Mouse (Mus musculus): Measurements from ENCODE around the gene B3galt1. TPM values are rescaled to one million over a fixed set of nuclear protein-coding genes. Genes with fewer than 3 reads are reported as not detected.

B3galt1 gene
- polyA plus RNA-seq, 1 experiment from 2014 or later: 7.4 TPM

DNA sequence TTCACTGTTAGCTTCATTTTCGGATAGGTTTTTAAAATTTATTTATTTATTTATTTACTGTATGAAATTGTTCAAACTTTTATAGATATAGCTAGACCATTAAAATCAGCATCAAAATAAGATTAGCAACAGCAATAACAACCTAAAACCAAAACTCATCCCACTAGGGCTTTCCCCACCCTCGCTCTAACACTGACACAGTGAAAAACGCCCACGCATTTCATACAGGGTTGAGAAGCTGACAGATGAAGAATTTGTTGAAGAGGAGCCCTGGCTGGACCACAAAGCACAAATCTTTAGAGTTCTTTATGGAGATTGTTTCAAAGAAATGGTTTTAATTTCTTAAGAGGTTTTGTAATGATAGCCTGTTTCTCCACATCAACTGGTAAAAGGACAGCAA, 596.3 kb downstream of the B3galt1 start:
- Histone ChIP-seq H3K9ac (no peak overlapping the region), H3K4me1 (replicated peaks) (no peaks in the 10 kb centered on the region)

DNA sequence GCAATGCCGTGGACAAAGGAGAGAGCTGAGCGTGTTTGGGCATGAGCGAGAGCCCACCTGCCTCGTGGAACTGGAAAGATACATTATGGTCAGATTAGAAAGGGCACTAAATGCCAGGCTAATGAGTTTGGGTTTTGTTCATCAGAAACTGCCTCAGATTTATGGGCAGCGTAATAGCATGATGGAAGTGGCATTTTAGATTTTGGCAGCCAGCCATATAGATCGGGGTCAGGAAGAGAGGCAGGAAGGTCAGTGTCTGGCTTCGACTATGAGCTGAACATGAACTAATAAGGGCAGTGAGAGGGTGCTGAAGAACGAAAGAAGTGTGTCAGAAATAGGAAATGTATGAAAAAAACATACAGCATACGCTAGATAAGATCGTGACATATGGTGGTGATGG, 605.6 kb downstream of the B3galt1 start:
- ATAC-seq (ENCODE audit: insufficient number of reproducible peaks, low FRiP score): no peak
- Histone ChIP-seq H3K9me3 (replicated peaks) (no peaks in the 10 kb centered on the region), H3K27me3 (replicated peaks) (no peaks in the 10 kb centered on the region), H3K9ac (no peak overlapping the region), H3K36me3 (no peaks in the 10 kb centered on the region), H3K27ac (ENCODE audit: poor library complexity, severe bottlenecking) (no peak overlapping the region), H3K4me1 (replicated peaks) (0 out of 2 replicates have a peak, but pooled peaks cover 4% of the 10 kb centered on the region), H3K4me2 (no peak overlapping the region), H3K4me3 (no peak overlapping the region)
- WGBS: 63% methylated on average over 10 of the region's 10 CpGs

More for the DNA sequence above, 596.3 kb downstream of the B3galt1 start:
- WGBS: 78% methylated on average over 4 of the region's 4 CpGs
- H3K9me3 ChIP-seq (replicated peaks): no peaks in the 10 kb centered on the region
- no peak overlapping the region for H3K4me2 ChIP-seq
- H3K27me3 ChIP-seq (replicated peaks): no peaks in the 10 kb centered on the region
- ATAC-seq (ENCODE audit: insufficient number of reproducible peaks, low FRiP score): no peak
- no peaks in the 10 kb centered on the region for H3K36me3 ChIP-seq
- H3K4me3 ChIP-seq: no peak overlapping the region
- H3K27ac ChIP-seq (ENCODE audit: poor library complexity, severe bottlenecking): no peak overlapping the region

Small RNA genes within 50 kb of the gene (microRNA-seq; reads per million reads assigned to microRNA genes)
- gene Mir6335 (not detected), gene Mir7224 (5.2 reads per million, percentile 17 among the genes with 10 or more reads in this experiment)

Other genes starting within 250 kb of the B3galt1 start
- not detected in 2 replicates for gene Gm21830, start 152.1 kb upstream of the B3galt1 start, polyA plus RNA-seq (2016; fragmentation: Nextera tagmentation; extraction: Ambion mirVana)
- not detected in 2 replicates for gene Gm26727, start 132.7 kb upstream of the B3galt1 start, polyA plus RNA-seq (2016; fragmentation: Nextera tagmentation; extraction: Ambion mirVana)
- 0.08 and 0.13 TPM in 2 replicates for gene Xirp2, start 119.9 kb upstream of the B3galt1 start, polyA plus RNA-seq (2016; fragmentation: Nextera tagmentation; extraction: Ambion mirVana)

Data from heart, embryonic 12.5 days (tissue).